Mouse (Mus musculus): ENCODE measurements around the gene Kpna3. TPM values are rescaled to one million over a fixed set of nuclear protein-coding genes. Genes with fewer than 3 reads are reported as not detected.
A peak's percentile ranks its signal among the peaks of the same experiment; 100 is the strongest.
"Not testable (repeated sequence)": the region's sequence is repeated elsewhere in the genome, so short reads cannot be mapped to it uniquely, and the experiment has no call there.

Gene Kpna3
- polyA plus RNA-seq, 1 experiment from 2014 or later = 29.9 TPM

- ATAC-seq (ENCODE audit: low read depth) (no peak), DNase-seq (no peak)
- no peak overlapping the region for H3K4me3 ChIP-seq (replicated peaks)
- no peak overlapping the region for H3K4me2 ChIP-seq
- H3K36me3 ChIP-seq = no peaks in the 10 kb centered on the region
- peaks cover 4% of the 10 kb centered on the region; the same call in 1 of the 2 replicates for H3K4me1 ChIP-seq (replicated peaks)
- H3K27me3 ChIP-seq = no peaks in the 10 kb centered on the region
- H3K9me3 ChIP-seq (replicated peaks) = no peaks in the 10 kb centered on the region
- H3K9ac ChIP-seq = no peak overlapping the region
- no peak overlapping the region for H3K27ac ChIP-seq
- 68% methylated on average over 10 of the region's 10 CpGs for WGBS (ENCODE audit: insufficient replicate concordance)
Measured at GRCm38 (mm10) chr14:61346827-61347698, 92.6 kb downstream of the Kpna3 start.

DNA sequence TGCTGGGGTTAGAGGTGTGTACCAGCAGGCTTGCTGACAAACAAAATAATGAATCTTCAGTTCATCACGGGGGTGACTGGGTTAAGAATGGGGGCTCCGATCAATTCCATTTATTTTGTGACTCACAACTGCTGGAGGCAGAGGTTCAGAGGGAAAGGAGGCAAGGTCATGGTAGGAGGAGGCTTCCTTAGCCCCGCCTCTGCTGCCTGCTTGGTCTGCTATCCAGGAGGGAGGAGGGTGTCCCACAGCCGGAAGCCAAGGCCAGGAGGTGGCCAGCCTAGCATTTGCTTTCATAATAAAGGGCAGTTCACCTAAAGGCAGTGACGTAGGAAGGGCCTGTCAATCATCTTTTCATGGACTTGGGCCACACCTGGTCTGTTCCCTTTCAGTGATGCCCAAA is 95.1 kb downstream of the Kpna3 start:
- Histone ChIP-seq H3K4me1 (replicated peaks) (peaks cover 4% of the 10 kb centered on the region; the same call in 1 of the 2 replicates), H3K9me3 (replicated peaks) (no peaks in the 10 kb centered on the region), H3K27me3 (no peaks in the 10 kb centered on the region), H3K4me3 (replicated peaks) (no peak overlapping the region), H3K9ac (no peak overlapping the region), H3K4me2 (no peak overlapping the region), H3K36me3 (no peaks in the 10 kb centered on the region), H3K27ac (no peak overlapping the region)
- no peak for ATAC-seq (ENCODE audit: low read depth)
- WGBS (ENCODE audit: insufficient replicate concordance) = 60% methylated on average over 5 of the region's 5 CpGs
- no peak for DNase-seq

DNA sequence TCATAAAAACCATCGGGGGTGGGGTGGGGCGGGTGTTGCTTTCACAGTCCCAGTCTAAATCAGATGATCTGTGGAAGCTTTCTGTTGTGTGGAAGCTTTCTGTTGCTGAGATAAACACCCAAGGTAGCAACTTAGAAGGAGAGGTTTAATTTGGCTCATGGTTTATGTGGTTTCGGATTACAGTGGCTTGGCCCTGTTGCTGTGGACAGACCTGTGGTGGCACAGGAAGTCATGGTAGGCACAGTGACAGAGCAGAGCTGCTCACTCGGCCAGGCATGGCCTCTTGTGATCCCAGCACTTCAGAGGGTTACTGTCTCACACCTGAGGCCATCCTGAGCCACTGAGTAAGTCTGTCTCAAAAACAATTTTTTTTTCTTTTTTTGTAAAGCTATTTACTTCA is 100.3 kb downstream of the Kpna3 start:
- Histone ChIP-seq H3K27ac (no peak overlapping the region), H3K9me3 (replicated peaks) (no peaks in the 10 kb centered on the region), H3K4me2 (no peak overlapping the region), H3K36me3 (no peaks in the 10 kb centered on the region), H3K4me1 (replicated peaks) (no peaks in the 10 kb centered on the region), H3K27me3 (no peaks in the 10 kb centered on the region), H3K9ac (no peak overlapping the region), H3K4me3 (replicated peaks) (no peak overlapping the region)
- no peak for DNase-seq
- ATAC-seq (ENCODE audit: low read depth) = no peak
- WGBS (ENCODE audit: insufficient replicate concordance) = 71% methylated on average over 4 of the region's 4 CpGs

DNA sequence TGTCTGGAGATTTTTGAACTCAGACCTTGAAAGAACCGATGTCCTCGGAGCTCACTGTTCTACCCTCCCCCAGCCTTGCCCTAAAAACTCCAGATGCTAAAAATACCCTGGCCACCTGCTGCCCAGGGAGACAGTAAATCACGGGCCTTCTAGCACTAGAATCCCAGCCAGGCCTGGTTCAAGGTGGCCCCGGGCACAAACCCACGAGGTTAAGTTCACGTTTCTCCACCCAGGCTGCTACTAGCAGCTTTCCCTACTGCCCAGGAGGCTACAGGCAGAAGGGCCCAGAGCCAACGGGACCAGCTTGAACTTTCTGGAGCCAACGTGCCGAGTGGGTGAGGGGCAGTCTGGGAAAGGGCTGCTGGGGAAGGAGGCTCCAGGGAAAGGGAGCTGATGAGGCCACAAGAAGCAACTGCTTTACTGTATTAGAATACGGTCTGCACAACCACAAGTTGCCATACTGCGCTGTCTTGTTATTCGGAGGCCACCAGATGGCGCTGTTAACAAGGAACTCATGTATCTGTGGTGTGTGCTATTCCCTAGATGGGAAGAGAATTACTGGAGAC is 108.6 kb downstream of the Kpna3 start:
- Histone ChIP-seq H3K27me3 (no peaks in the 10 kb centered on the region), H3K9ac (no peak overlapping the region), H3K4me2 (no peak overlapping the region), H3K9me3 (replicated peaks) (no peaks in the 10 kb centered on the region), H3K4me3 (replicated peaks) (no peak overlapping the region), H3K36me3 (no peaks in the 10 kb centered on the region), H3K4me1 (replicated peaks) (peaks cover 9% of the 10 kb centered on the region; the same call in 1 of the 2 replicates), H3K27ac (no peak overlapping the region)
- peak; percentile 56 for DNase-seq
- 18% methylated on average over 13 of the region's 13 CpGs for WGBS (ENCODE audit: insufficient replicate concordance)
- ATAC-seq (ENCODE audit: low read depth) = peak; percentile 73

DNA sequence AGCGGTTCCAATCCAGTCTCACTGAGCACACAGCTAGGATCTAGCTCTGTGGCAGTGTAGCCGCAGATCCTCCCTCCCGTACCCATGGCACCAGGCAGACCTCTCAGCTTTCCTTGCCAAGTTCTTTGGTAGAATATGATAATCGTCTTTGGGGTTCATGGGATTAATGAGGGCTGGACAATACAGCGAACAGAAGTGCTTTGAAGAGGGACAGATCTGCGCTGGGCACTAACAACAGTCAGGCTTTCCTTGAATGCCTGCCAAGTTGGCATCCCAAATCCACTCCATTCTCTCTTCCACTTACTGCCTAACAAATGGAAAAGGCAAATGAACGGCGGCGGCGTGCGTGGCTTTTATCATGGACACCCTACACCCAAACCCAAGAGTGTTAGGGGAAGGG is 109.1 kb downstream of the Kpna3 start:
- no peak for DNase-seq
- 74% methylated on average over 11 of the region's 11 CpGs for WGBS (ENCODE audit: insufficient replicate concordance)

DNA sequence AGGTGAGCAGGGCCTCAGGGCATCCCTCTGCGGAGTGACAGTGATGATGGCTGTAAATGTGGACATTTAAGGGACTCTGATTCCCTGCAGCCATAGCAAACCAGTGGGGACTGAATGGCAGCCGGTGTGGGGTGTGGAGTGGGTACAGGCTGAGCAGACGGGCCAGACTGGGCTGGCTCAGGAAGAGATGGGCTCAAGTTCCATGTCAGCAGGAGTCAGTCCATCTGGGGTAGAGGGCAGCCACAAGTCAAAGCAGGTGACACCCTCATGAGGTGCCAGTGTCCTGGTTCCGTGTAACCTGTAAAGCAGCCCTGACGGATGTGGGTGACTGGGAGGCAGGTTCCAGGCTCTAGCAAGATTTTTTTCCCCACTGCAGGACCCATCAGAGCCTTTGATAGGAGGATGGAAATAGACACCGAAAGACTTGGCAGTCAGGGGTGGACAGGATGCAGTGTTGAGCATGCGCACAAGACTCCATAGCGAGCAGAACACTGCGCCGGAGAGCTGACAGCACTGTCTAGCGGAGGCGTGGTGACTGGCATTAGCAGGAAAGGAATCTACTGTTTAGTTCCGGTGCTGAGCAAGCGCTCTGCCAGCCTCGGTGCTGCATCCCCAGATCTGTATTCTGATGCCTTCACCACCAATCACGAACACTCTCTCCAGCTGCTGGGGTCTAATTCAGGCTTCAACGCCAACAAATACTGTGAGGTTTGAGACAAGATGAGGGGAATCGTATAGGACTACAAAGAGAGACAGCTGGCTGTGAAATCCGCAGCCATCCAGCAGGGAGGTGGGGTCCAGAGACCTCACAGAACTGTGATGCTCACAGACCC is 111.8 kb downstream of the Kpna3 start:
- Histone ChIP-seq H3K9ac (peak overlapping the region; percentile 44; the same call in 1 of the 2 replicates), H3K4me2 (peak overlapping the region; percentile 51), H3K4me1 (replicated peaks) (peaks cover 9% of the 10 kb centered on the region; the same call in 1 of the 2 replicates), H3K4me3 (replicated peaks) (peak overlapping the region; percentile 23), H3K9me3 (replicated peaks) (no peaks in the 10 kb centered on the region), H3K27me3 (no peaks in the 10 kb centered on the region), H3K27ac (no peak overlapping the region), H3K36me3 (no peaks in the 10 kb centered on the region)
- DNase-seq = peak; percentile 16
- WGBS (ENCODE audit: insufficient replicate concordance) = 33% methylated on average over 19 of the region's 19 CpGs
- ATAC-seq (ENCODE audit: low read depth) = peak; percentile 65

More for the DNA sequence above, 109.1 kb downstream of the Kpna3 start:
- Histone ChIP-seq H3K27me3 (no peaks in the 10 kb centered on the region), H3K4me2 (no peak overlapping the region), H3K27ac (no peak overlapping the region), H3K36me3 (no peaks in the 10 kb centered on the region), H3K4me1 (replicated peaks) (peaks cover 9% of the 10 kb centered on the region; the same call in 1 of the 2 replicates), H3K9ac (no peak overlapping the region), H3K4me3 (replicated peaks) (no peak overlapping the region), H3K9me3 (replicated peaks) (no peaks in the 10 kb centered on the region)
- ATAC-seq (ENCODE audit: low read depth) = no peak

GRCm38 (mm10) chr14:61327007-61327406 is 112.7 kb downstream of the Kpna3 start:
- H3K27ac ChIP-seq; H3K9ac ChIP-seq; H3K4me3 ChIP-seq (replicated peaks); H3K9me3 ChIP-seq (replicated peaks); H3K36me3 ChIP-seq; H3K27me3 ChIP-seq; DNase-seq; ATAC-seq (ENCODE audit: low read depth); H3K4me1 ChIP-seq (replicated peaks): not testable (repeated sequence)
- WGBS (ENCODE audit: insufficient replicate concordance) = 23% methylated on average over 6 of the region's 6 CpGs
- peak overlapping the region; percentile 51; the same call in 1 of the 2 replicates for H3K4me2 ChIP-seq

GRCm38 (mm10) chr14:61322740-61323139 is 116.9 kb downstream of the Kpna3 start:
- Histone ChIP-seq H3K9ac (no peak overlapping the region), H3K4me1 (replicated peaks) (peaks cover 10% of the 10 kb centered on the region; the same call in 1 of the 2 replicates), H3K9me3 (replicated peaks) (no peaks in the 10 kb centered on the region), H3K27ac (no peak overlapping the region), H3K4me2 (no peak overlapping the region), H3K27me3 (no peaks in the 10 kb centered on the region), H3K36me3 (no peaks in the 10 kb centered on the region), H3K4me3 (replicated peaks) (no peak overlapping the region)
- WGBS (ENCODE audit: insufficient replicate concordance) = 58% methylated on average over 1 of the region's 1 CpGs
- DNase-seq (no peak), ATAC-seq (ENCODE audit: low read depth) (no peak)

DNA sequence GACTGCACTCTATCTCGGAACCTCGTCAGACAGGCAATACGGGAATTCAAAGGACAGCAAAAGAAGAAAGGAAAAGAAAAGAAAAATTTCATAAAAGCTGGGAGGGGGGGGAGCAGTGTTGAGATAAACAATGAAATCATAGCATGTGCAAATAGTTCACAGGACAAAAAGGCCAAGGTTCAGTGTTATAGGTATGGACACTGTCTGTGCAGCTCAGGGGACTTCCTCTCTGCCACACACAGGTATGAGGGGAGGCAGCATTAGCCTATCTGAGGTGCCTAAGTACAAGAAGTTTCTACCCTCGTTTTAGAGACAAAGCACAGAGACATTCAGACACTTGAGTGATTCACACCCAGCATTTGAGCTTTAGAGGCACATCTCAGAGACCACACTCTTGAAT is 118.5 kb downstream of the Kpna3 start:
- DNase-seq = no peak
- no peak overlapping the region for H3K4me2 ChIP-seq
- no peaks in the 10 kb centered on the region for H3K27me3 ChIP-seq
- no peak for ATAC-seq (ENCODE audit: low read depth)
- no peaks in the 10 kb centered on the region for H3K9me3 ChIP-seq (replicated peaks)
- H3K36me3 ChIP-seq = no peaks in the 10 kb centered on the region
- no peak overlapping the region for H3K4me3 ChIP-seq (replicated peaks)
- WGBS (ENCODE audit: insufficient replicate concordance) = 65% methylated on average over 4 of the region's 4 CpGs
- no peak overlapping the region for H3K27ac ChIP-seq
- H3K4me1 ChIP-seq (replicated peaks) = peaks cover 8% of the 10 kb centered on the region; the same call in 1 of the 2 replicates
- H3K9ac ChIP-seq = no peak overlapping the region

- Histone ChIP-seq H3K36me3 (no peaks in the 10 kb centered on the region), H3K9me3 (replicated peaks) (no peaks in the 10 kb centered on the region), H3K9ac (no peak overlapping the region), H3K4me2 (no peak overlapping the region), H3K27ac (no peak overlapping the region), H3K4me1 (replicated peaks) (peaks cover 8% of the 10 kb centered on the region; the same call in 1 of the 2 replicates), H3K27me3 (no peaks in the 10 kb centered on the region), H3K4me3 (replicated peaks) (no peak overlapping the region)
- DNase-seq (no peak), ATAC-seq (ENCODE audit: low read depth) (peak; percentile 51; the same call in 1 of the 2 replicates)
- WGBS (ENCODE audit: insufficient replicate concordance) = 63% methylated on average over 1 of the region's 1 CpGs
Measured at GRCm38 (mm10) chr14:61320765-61321164, 118.9 kb downstream of the Kpna3 start.

- 31% methylated on average over 4 of the region's 4 CpGs for WGBS (ENCODE audit: insufficient replicate concordance)
- Histone ChIP-seq H3K4me3 (replicated peaks) (no peak overlapping the region), H3K27me3 (no peaks in the 10 kb centered on the region), H3K36me3 (no peaks in the 10 kb centered on the region), H3K9ac (no peak overlapping the region), H3K4me2 (no peak overlapping the region), H3K4me1 (replicated peaks) (peaks cover 8% of the 10 kb centered on the region; the same call in 1 of the 2 replicates), H3K9me3 (replicated peaks) (no peaks in the 10 kb centered on the region), H3K27ac (no peak overlapping the region)
- no peak for DNase-seq
- ATAC-seq (ENCODE audit: low read depth) = no peak
Measured at GRCm38 (mm10) chr14:61316861-61317260, 122.8 kb downstream of the Kpna3 start.

All from liver, embryonic 13.5 days (tissue).